Mouse (Mus musculus) neural tube, embryonic 13.5 days (tissue): ENCODE data around the gene Prpf4. TPM values are rescaled to one million over a fixed set of nuclear protein-coding genes. Genes with fewer than 3 reads are reported as not detected.

Experiments
- ATAC-seq: fragments of 200-750 bp; cut with Nextera tagmentation; 2 replicates; pipeline ENCODE4 v1.8.0; 2017; ENCODE audit warnings: low read depth, mild to moderate bottlenecking, moderate TSS enrichment, moderate library complexity
- H3K27ac ChIP-seq: fragments of 300-500 bp; sonication (generic); replicated peaks from 2 replicates; pipeline ENCODE4 v1.5.1; 2015; ENCODE audit warnings: moderate library complexity, mild to moderate bottlenecking, inconsistent platforms
- H3K27me3 ChIP-seq: fragments of 300-500 bp; sonication (generic); 2 replicates; pipeline ENCODE4 v1.6.1; 2015; ENCODE audit warnings: mild to moderate bottlenecking, inconsistent platforms
- H3K36me3 ChIP-seq: fragments of 300-500 bp; sonication (generic); 2 replicates; pipeline ENCODE4 v1.6.1; 2015; ENCODE audit warnings: mild to moderate bottlenecking, inconsistent platforms
- H3K4me1 ChIP-seq: fragments of 300-500 bp; sonication (generic); replicated peaks from 2 replicates; pipeline ENCODE4 v1.6.1; 2015; ENCODE audit warnings: inconsistent platforms
- H3K4me2 ChIP-seq: fragments of 300-500 bp; sonication (generic); 2 replicates; pipeline ENCODE4 v1.6.1; 2015; ENCODE audit warnings: inconsistent platforms, mild to moderate bottlenecking, moderate library complexity
- H3K4me3 ChIP-seq: fragments of 300-500 bp; sonication (generic); 2 replicates; pipeline ENCODE4 v1.5.1; 2015; ENCODE audit warnings: mild to moderate bottlenecking, inconsistent platforms
- H3K9ac ChIP-seq: fragments of 300-500 bp; sonication (generic); 2 replicates; pipeline ENCODE4 v1.6.1; 2015; ENCODE audit warnings: moderate library complexity, mild to moderate bottlenecking, inconsistent platforms
- H3K9me3 ChIP-seq: fragments of 300-500 bp; sonication (generic); 2 replicates; pipeline ENCODE4 v1.6.1; 2016; ENCODE audit warnings: inconsistent platforms
- WGBS: fragments of 180-500 bp; shearing (Covaris S2); methylation state at CpG from one replicate; pipeline ENCODE4 v1.1.7; 2015; 5-methylcytosine and 5-hydroxymethylcytosine counted together
- polyA plus RNA-seq: library from polyadenylated mRNA; unstranded; fragments of >200 nt; fragmentation: Nextera tagmentation; extraction: Ambion mirVana; gene quantifications from 2 replicates; pipeline ENCODE4 v1.2.1, GENCODE M21; 2015

Prpf4 gene
- polyA plus RNA-seq, 1 experiment from 2014 or later = 17.1 TPM

DNA sequence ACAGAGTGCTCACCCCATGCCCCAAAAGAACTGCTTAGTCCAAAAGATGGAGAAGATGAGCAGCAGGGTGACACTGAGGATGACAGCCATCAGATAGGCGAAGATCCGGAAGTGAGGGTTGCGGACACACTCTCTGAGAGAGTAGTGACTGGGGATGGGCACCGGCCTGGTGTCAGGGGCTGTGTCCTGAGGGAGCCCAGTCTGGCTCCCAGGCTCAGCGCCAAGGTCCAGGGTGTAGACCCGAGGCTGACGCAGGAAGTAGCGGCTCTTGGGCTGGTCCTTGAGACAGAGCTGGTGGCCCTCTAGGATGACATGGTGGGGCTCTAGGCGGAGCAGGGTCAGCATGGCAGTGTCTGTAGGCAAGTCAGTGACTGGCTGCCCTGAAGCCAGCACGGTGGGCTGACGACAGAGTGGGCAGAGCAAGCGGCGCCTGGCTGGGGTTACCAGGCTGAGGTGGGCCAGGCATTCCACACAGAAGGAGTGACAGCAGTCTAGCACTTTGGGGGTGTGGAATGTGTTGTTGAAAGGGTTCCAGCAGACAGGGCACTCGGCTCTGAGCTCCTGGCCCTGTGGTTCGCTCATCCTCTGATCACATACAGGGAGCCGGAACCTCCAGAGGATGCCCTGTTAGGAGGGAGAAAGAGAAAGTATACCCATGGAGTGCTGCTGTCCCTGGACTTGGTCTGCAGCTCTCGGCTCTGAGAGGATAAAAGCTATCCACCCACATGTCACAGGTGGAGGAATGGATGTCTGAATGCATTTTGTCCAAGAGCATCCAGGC, 19.6 kb downstream of the Prpf4 start:
- H3K27ac ChIP-seq = no peak overlapping the region
- H3K36me3 ChIP-seq = peaks cover 29% of the 10 kb centered on the region
- no peak for ATAC-seq
- WGBS = 82% methylated on average over 17 of the region's 17 CpGs
- H3K9ac ChIP-seq = no peak overlapping the region
- no peaks in the 10 kb centered on the region for H3K4me1 ChIP-seq
- H3K9me3 ChIP-seq = no peaks in the 10 kb centered on the region
- no peak overlapping the region for H3K4me3 ChIP-seq
- no peak overlapping the region for H3K4me2 ChIP-seq
- no peaks in the 10 kb centered on the region for H3K27me3 ChIP-seq

DNA sequence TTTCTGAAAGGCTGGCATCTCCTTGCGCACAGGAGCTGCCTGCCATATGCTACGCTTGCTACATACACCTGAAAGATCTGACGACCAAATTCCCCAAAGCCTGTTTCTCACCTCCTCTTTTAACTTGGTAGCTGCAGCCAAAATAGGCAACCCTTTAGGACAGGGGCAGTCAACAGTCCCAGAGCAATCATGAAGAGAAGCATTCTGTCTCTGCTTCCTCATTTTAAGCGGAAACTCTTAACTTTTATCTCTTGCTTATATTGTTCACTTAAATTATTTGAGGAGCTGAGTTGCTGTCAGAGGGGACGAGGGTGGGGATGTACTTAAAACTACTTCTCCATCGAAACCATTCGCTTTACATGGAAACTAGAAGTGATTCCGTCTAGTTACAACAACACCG, 21.0 kb downstream of the Prpf4 start:
- WGBS = 88% methylated on average over 9 of the region's 9 CpGs
- ATAC-seq = no peak
- H3K9me3 ChIP-seq = no peaks in the 10 kb centered on the region
- no peak overlapping the region for H3K9ac ChIP-seq
- H3K36me3 ChIP-seq = peaks cover 17% of the 10 kb centered on the region
- no peak overlapping the region for H3K4me2 ChIP-seq
- no peaks in the 10 kb centered on the region for H3K4me1 ChIP-seq
- no peak overlapping the region for H3K27ac ChIP-seq
- no peaks in the 10 kb centered on the region for H3K27me3 ChIP-seq
- H3K4me3 ChIP-seq = no peak overlapping the region

DNA sequence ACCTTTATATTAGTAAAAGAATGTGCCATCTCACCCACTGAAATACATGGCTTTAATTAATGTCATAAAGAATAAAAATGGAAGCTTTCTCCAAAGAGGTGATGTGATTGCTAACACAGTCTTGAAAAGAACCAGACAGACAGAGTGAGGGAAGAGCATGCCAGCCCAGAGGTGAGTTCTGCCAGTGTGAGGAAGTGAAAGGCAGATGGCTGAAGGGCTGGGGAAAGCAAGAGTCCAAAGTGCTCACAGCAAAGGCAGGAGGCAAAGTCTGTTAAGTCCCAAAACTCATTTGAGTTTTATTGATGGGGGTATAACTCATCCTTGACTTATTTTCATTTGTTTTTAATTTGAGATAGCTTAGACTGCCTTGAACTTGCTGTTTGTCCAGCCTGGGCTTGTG, 22.1 kb downstream of the Prpf4 start:
- H3K27ac ChIP-seq = no peak overlapping the region
- H3K27me3 ChIP-seq = no peaks in the 10 kb centered on the region
- H3K36me3 ChIP-seq = peaks cover 7% of the 10 kb centered on the region
- H3K9ac ChIP-seq = no peak overlapping the region
- no peaks in the 10 kb centered on the region for H3K9me3 ChIP-seq
- H3K4me2 ChIP-seq = no peak overlapping the region
- ATAC-seq = no peak
- no peak overlapping the region for H3K4me3 ChIP-seq
- H3K4me1 ChIP-seq = no peaks in the 10 kb centered on the region

DNA sequence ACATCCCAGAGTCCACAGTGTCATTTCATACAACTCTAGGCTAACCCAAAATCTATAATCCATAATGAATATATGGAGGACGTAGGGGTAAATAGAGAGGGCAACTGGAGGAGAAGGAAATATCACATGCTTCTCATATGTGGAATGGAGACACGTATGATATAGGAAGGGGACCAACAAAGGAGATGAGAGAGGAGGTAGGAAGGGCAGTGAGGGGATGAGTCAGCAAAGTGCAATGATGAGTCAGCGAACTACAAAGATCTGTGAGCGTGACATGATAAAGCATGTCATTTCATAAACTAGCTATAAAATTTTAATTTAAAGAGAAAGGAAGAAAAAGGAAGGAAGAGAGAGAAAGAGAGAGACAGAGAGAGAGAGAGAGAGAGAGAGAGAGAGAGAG, 22.9 kb downstream of the Prpf4 start:
- no peaks in the 10 kb centered on the region for H3K36me3 ChIP-seq
- H3K27me3 ChIP-seq = no peaks in the 10 kb centered on the region

DNA sequence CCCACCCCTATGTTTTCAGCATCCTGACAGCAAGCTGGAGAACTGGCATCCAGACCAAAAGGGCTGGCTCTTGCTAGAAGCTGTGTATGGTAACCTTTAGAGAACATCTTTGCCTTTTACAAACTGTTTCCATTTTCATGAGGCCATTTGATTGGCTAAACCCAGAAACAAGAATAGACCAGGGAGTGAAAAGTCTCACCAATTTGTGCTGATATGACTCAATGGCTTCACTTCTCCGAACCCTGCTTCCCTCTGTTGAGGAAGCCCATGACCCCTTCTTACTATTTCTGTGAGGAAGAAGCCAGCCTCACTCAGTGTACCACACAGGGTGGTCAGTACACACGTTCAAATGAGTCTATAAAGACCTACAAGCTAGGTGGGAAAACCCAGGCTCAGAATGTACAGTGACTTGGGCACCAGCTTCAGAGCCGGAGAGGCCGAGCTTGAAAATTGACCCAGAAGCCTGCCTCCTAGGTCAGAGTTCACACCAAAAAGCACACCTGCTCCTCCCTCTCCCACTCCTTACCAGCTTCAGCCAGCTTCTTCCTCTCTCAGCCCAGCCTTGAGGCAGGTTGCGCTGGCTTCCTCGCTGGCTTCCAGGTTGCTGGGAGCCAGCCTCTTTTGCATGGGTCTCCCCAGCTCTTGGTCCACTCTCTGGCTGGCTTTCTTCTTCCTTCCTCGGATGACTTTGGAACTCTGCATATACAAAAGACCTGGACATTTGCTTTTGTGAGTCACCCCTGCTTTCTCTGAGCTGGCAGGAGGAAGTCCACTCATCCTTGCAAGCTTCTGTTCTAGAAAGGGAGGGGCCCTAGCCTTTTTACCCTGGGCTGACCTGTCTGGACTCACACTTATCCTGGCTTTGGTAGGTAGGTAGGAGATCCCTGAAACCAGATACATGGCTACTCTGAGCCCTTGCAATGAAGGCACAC, 25.6 kb downstream of the Prpf4 start:
- H3K9ac ChIP-seq = no peak overlapping the region

More for the DNA sequence above, 22.9 kb downstream of the Prpf4 start:
- 84% methylated on average over 4 of the region's 4 CpGs for WGBS
- Histone ChIP-seq H3K4me3 (no peak overlapping the region), H3K9me3 (no peaks in the 10 kb centered on the region), H3K27ac (no peak overlapping the region), H3K4me1 (no peaks in the 10 kb centered on the region), H3K4me2 (no peak overlapping the region), H3K9ac (no peak overlapping the region)
- ATAC-seq = no peak

DNA sequence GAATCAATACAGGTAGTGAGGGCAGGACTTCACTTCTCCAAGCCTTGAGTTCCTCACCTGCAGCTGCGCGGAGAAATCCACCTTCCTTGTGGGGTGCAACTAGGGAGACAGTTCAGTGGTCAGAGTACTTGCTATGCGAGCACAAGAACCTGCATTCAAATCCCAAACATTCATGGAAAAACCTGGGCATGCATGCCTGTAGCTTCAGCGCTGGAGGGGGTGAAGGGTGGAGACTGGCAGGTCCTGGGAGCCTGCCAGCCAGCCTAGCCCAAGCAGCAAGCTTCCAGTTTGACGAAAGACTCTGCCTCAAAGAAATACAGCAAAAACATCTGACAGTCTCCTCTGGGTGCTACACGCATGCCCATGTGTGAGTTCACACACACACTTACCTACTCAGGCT, 26.5 kb downstream of the Prpf4 start, which contains the start of gene Rnf183:
Gene Rnf183 (minus strand): TSS at position 172 of the 400 bp plus-strand sequence.
- Histone ChIP-seq H3K4me3 (no peak within 1 kb of the TSS), H3K27me3 (no peaks in the 10 kb centered on the region), H3K36me3 (no peaks in the 10 kb centered on the region), H3K9me3 (no peaks in the 10 kb centered on the region), H3K9ac (no peak within 1 kb of the TSS), H3K4me1 (no peaks in the 10 kb centered on the region), H3K27ac (no peak within 1 kb of the TSS), H3K4me2 (no peak within 1 kb of the TSS)
- WGBS = 87% methylated on average over 6 of the region's 6 CpGs
- no peak for ATAC-seq

More for the DNA sequence above, 25.6 kb downstream of the Prpf4 start:
- H3K4me3 ChIP-seq = no peak overlapping the region
- H3K36me3 ChIP-seq = no peaks in the 10 kb centered on the region
- H3K9me3 ChIP-seq = no peaks in the 10 kb centered on the region
- H3K4me2 ChIP-seq = no peak overlapping the region
- no peaks in the 10 kb centered on the region for H3K27me3 ChIP-seq
- no peak for ATAC-seq
- WGBS = 81% methylated on average over 7 of the region's 7 CpGs
- H3K27ac ChIP-seq = no peak overlapping the region
- no peaks in the 10 kb centered on the region for H3K4me1 ChIP-seq

DNA sequence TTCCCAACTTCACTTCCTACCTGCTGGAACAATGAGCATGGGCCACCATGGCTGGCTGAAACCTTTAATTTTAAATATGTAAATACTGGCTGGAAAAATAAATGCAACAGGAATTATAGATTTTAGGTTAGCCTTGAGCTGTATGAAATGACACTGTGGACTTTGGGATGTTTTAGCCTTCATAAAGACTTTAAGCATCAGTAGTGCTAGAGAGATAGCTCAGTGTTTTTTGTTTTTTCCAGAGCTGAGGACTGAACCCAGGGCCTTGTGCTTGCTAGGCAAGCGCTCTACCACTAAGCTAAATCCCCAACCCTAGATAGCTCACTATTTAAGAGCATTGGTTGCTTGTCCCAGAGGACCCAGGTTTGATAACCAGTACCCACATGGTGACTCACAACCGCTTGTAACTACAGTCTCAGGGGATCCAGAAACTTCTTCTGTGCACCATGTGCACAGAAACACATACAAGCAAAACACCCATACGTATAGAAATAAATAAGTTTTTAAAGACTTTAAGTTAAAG, 28.7 kb downstream of the Prpf4 start:
- WGBS = 92% methylated on average over 3 of the region's 3 CpGs
- Histone ChIP-seq H3K9me3 (no peaks in the 10 kb centered on the region), H3K4me2 (no peak overlapping the region), H3K4me1 (no peaks in the 10 kb centered on the region), H3K4me3 (no peak overlapping the region), H3K27me3 (no peaks in the 10 kb centered on the region), H3K9ac (no peak overlapping the region), H3K27ac (no peak overlapping the region), H3K36me3 (no peaks in the 10 kb centered on the region)
- ATAC-seq = no peak

DNA sequence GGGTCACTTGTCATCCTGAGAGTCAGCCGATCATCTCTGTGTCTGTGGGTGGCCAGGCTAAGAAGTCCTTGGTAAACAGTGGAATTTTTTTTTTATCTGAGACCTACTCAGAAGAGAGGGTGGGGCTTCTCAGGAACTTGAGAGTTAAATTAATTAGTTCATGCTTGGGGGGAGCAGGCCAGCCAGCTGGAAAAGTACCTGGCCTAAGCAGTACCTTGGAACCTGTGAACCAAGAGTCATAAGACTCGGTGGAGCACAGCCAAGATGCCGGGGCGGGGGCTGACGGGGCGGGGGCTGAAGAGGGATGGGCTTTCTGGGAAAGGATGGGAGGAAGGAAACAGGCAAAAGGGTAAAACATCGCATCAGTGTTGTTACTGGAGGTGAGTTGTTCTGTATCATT, 29.3 kb downstream of the Prpf4 start:
- H3K4me3 ChIP-seq = no peak overlapping the region
- WGBS = 91% methylated on average over 7 of the region's 7 CpGs
- no peak overlapping the region for H3K27ac ChIP-seq
- no peaks in the 10 kb centered on the region for H3K4me1 ChIP-seq
- H3K36me3 ChIP-seq = no peaks in the 10 kb centered on the region
- H3K4me2 ChIP-seq = no peak overlapping the region
- no peaks in the 10 kb centered on the region for H3K27me3 ChIP-seq
- H3K9ac ChIP-seq = no peak overlapping the region
- no peak for ATAC-seq
- H3K9me3 ChIP-seq = no peaks in the 10 kb centered on the region

DNA sequence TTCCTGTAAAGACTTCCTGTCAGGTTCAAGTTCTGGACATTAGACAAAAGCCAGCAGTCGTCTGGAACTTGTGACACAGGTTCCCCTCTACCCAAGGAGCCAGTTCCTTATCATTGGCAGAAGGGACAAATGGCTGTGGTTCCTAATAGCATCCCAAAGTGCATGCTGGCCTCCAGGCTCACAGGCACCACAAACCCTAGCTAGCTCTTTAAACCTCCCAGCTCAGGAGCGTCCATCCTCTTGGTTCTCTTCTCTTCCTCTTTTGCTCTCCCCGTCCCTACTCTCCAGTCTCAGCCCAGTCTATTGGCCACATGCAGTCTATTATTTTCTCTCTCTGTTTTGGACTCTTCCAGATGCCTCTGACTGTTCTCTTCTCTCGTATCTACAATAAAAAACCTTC, 31.2 kb downstream of the Prpf4 start:
- WGBS = 71% methylated on average over 4 of the region's 4 CpGs
- H3K36me3 ChIP-seq = no peaks in the 10 kb centered on the region
- H3K27me3 ChIP-seq = no peaks in the 10 kb centered on the region
- H3K4me1 ChIP-seq = no peaks in the 10 kb centered on the region
- H3K4me2 ChIP-seq = no peak overlapping the region
- H3K27ac ChIP-seq = no peak overlapping the region
- no peaks in the 10 kb centered on the region for H3K9me3 ChIP-seq
- no peak for ATAC-seq
- H3K4me3 ChIP-seq = no peak overlapping the region
- H3K9ac ChIP-seq = no peak overlapping the region

DNA sequence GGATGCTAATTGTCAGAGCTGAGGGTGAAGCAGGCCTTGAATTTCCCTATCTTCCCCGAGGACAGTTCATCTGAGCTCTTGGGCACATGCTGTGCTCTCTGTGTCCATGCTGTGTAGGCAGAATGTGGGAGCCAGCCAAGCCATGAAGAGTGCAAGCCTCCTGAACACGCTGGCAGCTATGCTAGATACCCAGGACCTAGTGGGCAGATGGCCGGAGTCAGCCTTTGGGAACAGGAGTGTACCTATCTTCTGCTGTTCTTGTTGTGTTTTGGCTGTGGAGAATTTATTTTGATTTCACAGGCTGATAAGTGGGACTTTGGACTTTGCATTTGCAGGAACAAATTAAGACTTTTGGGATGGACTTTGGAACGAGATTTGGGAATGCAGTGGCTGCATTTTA, 31.9 kb downstream of the Prpf4 start:
- Histone ChIP-seq H3K9me3 (no peaks in the 10 kb centered on the region), H3K9ac (no peak overlapping the region), H3K27ac (no peak overlapping the region), H3K4me3 (no peak overlapping the region), H3K4me2 (no peak overlapping the region), H3K4me1 (no peaks in the 10 kb centered on the region), H3K36me3 (no peaks in the 10 kb centered on the region), H3K27me3 (no peaks in the 10 kb centered on the region)
- 79% methylated on average over 4 of the region's 4 CpGs for WGBS
- no peak for ATAC-seq

DNA sequence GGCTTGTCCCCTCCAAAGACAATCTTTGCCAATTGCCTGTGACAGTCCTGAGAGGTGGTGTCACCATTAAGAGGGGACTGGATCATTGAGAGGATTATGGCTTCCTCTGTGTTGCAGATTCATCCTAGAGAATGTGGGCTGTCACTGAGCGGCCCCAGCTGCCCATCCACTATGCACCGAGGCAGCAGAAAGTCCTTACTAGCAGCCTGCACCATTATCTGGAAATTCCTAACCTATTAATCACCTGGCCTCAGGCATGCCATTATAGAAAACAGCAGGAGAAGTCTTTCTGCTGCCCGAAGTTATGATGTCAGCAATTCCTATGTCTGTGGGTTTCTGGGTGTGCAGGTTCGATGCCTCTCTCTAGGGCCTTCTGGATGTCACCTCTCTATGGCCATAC, 32.4 kb downstream of the Prpf4 start:
- H3K4me1 ChIP-seq = no peaks in the 10 kb centered on the region
- no peaks in the 10 kb centered on the region for H3K36me3 ChIP-seq
- no peaks in the 10 kb centered on the region for H3K9me3 ChIP-seq
- no peak for ATAC-seq
- WGBS = 80% methylated on average over 4 of the region's 4 CpGs
- H3K4me3 ChIP-seq = no peak overlapping the region
- no peaks in the 10 kb centered on the region for H3K27me3 ChIP-seq
- H3K4me2 ChIP-seq = no peak overlapping the region
- no peak overlapping the region for H3K27ac ChIP-seq
- no peak overlapping the region for H3K9ac ChIP-seq

DNA sequence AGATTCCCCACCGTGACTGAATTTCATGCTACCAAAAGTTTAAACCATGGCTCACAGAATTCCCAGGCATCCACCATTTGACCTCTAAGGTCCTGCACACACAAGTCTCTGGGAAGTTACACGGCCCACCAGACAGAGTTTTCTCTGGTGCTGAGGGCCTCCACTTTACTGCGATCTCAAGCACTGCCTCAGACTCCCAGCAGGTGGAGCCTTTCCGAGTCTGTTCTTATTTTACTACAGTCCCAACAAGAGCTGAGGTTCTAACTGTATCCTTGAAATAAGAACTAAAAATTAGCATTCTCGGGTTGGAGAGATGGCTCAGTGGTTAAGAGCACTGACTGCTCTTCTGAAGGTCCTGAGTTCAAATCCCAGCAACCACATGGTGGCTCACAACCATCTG, 46.4 kb downstream of the Prpf4 start:
- ATAC-seq = peak; percentile 47; the same call in 1 of the 2 replicates
- 61% methylated on average over 5 of the region's 5 CpGs for WGBS

More for the DNA sequence above, 46.4 kb downstream of the Prpf4 start:
- Histone ChIP-seq H3K9me3 (no peaks in the 10 kb centered on the region), H3K4me2 (no peak overlapping the region), H3K4me3 (no peak overlapping the region), H3K9ac (no peak overlapping the region), H3K4me1 (0 out of 2 replicates have a peak, but pooled peaks cover 7% of the 10 kb centered on the region), H3K27ac (no peak overlapping the region), H3K27me3 (no peaks in the 10 kb centered on the region), H3K36me3 (no peaks in the 10 kb centered on the region)
